Mouse (Mus musculus) limb, embryonic 15.5 days (tissue): ENCODE measurements around the gene Grin3b. TPM values are rescaled to one million over a fixed set of nuclear protein-coding genes. Genes with fewer than 3 reads are reported as not detected.

Experiments
- ATAC-seq: fragments of 200-750 bp; cut with Nextera tagmentation; 2 replicates; pipeline ENCODE4 v1.8.0; 2017; ENCODE audit warnings: low read depth, moderate TSS enrichment; ENCODE audit not compliant: insufficient number of reproducible peaks, low FRiP score, low TSS enrichment
- H3K27ac ChIP-seq: fragments of 300-500 bp; sonication (generic); 2 replicates; pipeline ENCODE4 v1.5.1; 2015; ENCODE audit warnings: moderate library complexity, mild to moderate bottlenecking, inconsistent platforms
- H3K27me3 ChIP-seq: fragments of 300-500 bp; sonication (generic); 2 replicates; pipeline ENCODE4 v1.6.1; 2015; ENCODE audit warnings: inconsistent platforms
- H3K36me3 ChIP-seq: fragments of 300-500 bp; sonication (generic); 2 replicates; pipeline ENCODE4 v1.6.1; 2015; ENCODE audit warnings: inconsistent platforms
- H3K4me1 ChIP-seq: fragments of 300-500 bp; sonication (generic); 2 replicates; pipeline ENCODE4 v1.6.1; 2015; ENCODE audit warnings: inconsistent platforms
- H3K4me2 ChIP-seq: fragments of 300-500 bp; sonication (generic); 2 replicates; pipeline ENCODE4 v1.6.1; 2015; ENCODE audit warnings: mild to moderate bottlenecking, inconsistent platforms
- H3K4me3 ChIP-seq: fragments of 300-500 bp; sonication (generic); 2 replicates; pipeline ENCODE4 v1.5.1; 2015; ENCODE audit warnings: mild to moderate bottlenecking, inconsistent platforms
- H3K9ac ChIP-seq: fragments of 300-500 bp; sonication (generic); 2 replicates; pipeline ENCODE4 v1.6.1; 2015; ENCODE audit warnings: inconsistent platforms
- H3K9me3 ChIP-seq: fragments of 300-500 bp; sonication (generic); 2 replicates; pipeline ENCODE4 v1.6.1; 2016; ENCODE audit warnings: inconsistent platforms
- WGBS: fragments of 180-500 bp; shearing (Covaris S2); methylation state at CpG from one replicate; pipeline ENCODE4 v1.1.7; 2015; 5-methylcytosine and 5-hydroxymethylcytosine counted together
- polyA plus RNA-seq: library from polyadenylated mRNA; unstranded; fragments of >200 nt; fragmentation: Nextera tagmentation; extraction: Ambion mirVana; gene quantifications from 2 replicates; pipeline ENCODE4 v1.2.1, GENCODE M21; 2015

Gene Grin3b
- polyA plus RNA-seq, 1 experiment from 2014 or later, result 0.64 TPM

GRCm38 (mm10) chr10:80015583-80015982 lies 45.1 kb downstream of the Grin3b start:
- Histone ChIP-seq H3K4me2 (no peak overlapping the region), H3K9me3 (0 out of 2 replicates have a peak, but pooled peaks cover 4% of the 10 kb centered on the region), H3K27me3 (peaks cover 54% of the 10 kb centered on the region), H3K4me3 (no peak overlapping the region), H3K4me1 (peaks cover 34% of the 10 kb centered on the region), H3K36me3 (0 out of 2 replicates have a peak, but pooled peaks cover 5% of the 10 kb centered on the region), H3K9ac (no peak overlapping the region), H3K27ac (no peak overlapping the region)
- no peak for ATAC-seq
- 71% methylated on average over 10 of the region's 10 CpGs for WGBS

GRCm38 (mm10) chr10:80016511-80016910 lies 46.0 kb downstream of the Grin3b start, which contains the start of gene Arhgap45:
Arhgap45 (plus strand) TSS chr10:80016653.
- Histone ChIP-seq H3K27me3 (peaks cover 54% of the 10 kb centered on the region), H3K4me3 (peak within 1 kb of the TSS; percentile 10; the same call in 1 of the 2 replicates), H3K36me3 (no peaks in the 10 kb centered on the region), H3K4me1 (peaks cover 34% of the 10 kb centered on the region), H3K9me3 (no peaks in the 10 kb centered on the region), H3K27ac (no peak within 1 kb of the TSS), H3K9ac (no peak within 1 kb of the TSS), H3K4me2 (no peak within 1 kb of the TSS)
- ATAC-seq, result no peak
- 60% methylated on average over 11 of the region's 11 CpGs for WGBS

GRCm38 (mm10) chr10:80016931-80017330 lies 46.4 kb downstream of the Grin3b start:
- peaks cover 50% of the 10 kb centered on the region for H3K27me3 ChIP-seq
- ATAC-seq, result no peak
- no peak overlapping the region for H3K9ac ChIP-seq
- no peak overlapping the region for H3K27ac ChIP-seq
- H3K4me1 ChIP-seq, result peaks cover 34% of the 10 kb centered on the region
- H3K9me3 ChIP-seq, result no peaks in the 10 kb centered on the region
- H3K36me3 ChIP-seq, result no peaks in the 10 kb centered on the region
- WGBS, result 81% methylated on average over 10 of the region's 10 CpGs
- peak overlapping the region; percentile 10; the same call in 1 of the 2 replicates for H3K4me3 ChIP-seq
- H3K4me2 ChIP-seq, result no peak overlapping the region

- ATAC-seq, result no peak
- no peaks in the 10 kb centered on the region for H3K9me3 ChIP-seq
- H3K4me2 ChIP-seq, result no peak overlapping the region
- H3K27ac ChIP-seq, result no peak overlapping the region
- 71% methylated on average over 3 of the region's 3 CpGs for WGBS
- H3K9ac ChIP-seq, result no peak overlapping the region
- H3K36me3 ChIP-seq, result no peaks in the 10 kb centered on the region
- peaks cover 34% of the 10 kb centered on the region for H3K4me1 ChIP-seq
- H3K4me3 ChIP-seq, result no peak overlapping the region
- H3K27me3 ChIP-seq, result peaks cover 46% of the 10 kb centered on the region
Observed at GRCm38 (mm10) chr10:80017361-80017760, 46.8 kb downstream of the Grin3b start.

- no peak overlapping the region for H3K4me2 ChIP-seq
- no peak overlapping the region for H3K9ac ChIP-seq
- no peaks in the 10 kb centered on the region for H3K9me3 ChIP-seq
- H3K4me1 ChIP-seq, result peaks cover 34% of the 10 kb centered on the region
- H3K27ac ChIP-seq, result no peak overlapping the region
- ATAC-seq, result no peak
- no peaks in the 10 kb centered on the region for H3K36me3 ChIP-seq
- no peak overlapping the region for H3K4me3 ChIP-seq
- H3K27me3 ChIP-seq, result peaks cover 42% of the 10 kb centered on the region
- WGBS, result 82% methylated on average over 14 of the region's 14 CpGs
Observed at GRCm38 (mm10) chr10:80017771-80018170, 47.3 kb downstream of the Grin3b start.

GRCm38 (mm10) chr10:80018739-80019297 lies 48.3 kb downstream of the Grin3b start:
- H3K9me3 ChIP-seq, result no peaks in the 10 kb centered on the region
- no peak overlapping the region for H3K4me2 ChIP-seq
- H3K4me1 ChIP-seq, result peaks cover 30% of the 10 kb centered on the region
- no peak overlapping the region for H3K27ac ChIP-seq
- WGBS, result 7% methylated on average over 15 of the region's 15 CpGs
- no peaks in the 10 kb centered on the region for H3K36me3 ChIP-seq
- H3K27me3 ChIP-seq, result peaks cover 31% of the 10 kb centered on the region
- H3K9ac ChIP-seq, result no peak overlapping the region
- no peak overlapping the region for H3K4me3 ChIP-seq
- no peak for ATAC-seq

GRCm38 (mm10) chr10:80019471-80020131 lies 49.1 kb downstream of the Grin3b start:
- Histone ChIP-seq H3K27ac (no peak overlapping the region; the same call in 1 of the 2 replicates), H3K36me3 (no peaks in the 10 kb centered on the region), H3K4me1 (peaks cover 30% of the 10 kb centered on the region), H3K9me3 (no peaks in the 10 kb centered on the region), H3K9ac (0 out of 2 replicates have a peak overlapping the region, but pooled peaks have one; percentile 18), H3K27me3 (peaks cover 23% of the 10 kb centered on the region), H3K4me2 (peak overlapping the region; percentile 37), H3K4me3 (peak overlapping the region; percentile 21)
- 0 out of 2 replicates have a peak, but pooled peaks have one; percentile 15 for ATAC-seq
- 9% methylated on average over 20 of the region's 20 CpGs for WGBS

- peak overlapping the region; percentile 21; the same call in 1 of the 2 replicates for H3K4me3 ChIP-seq
- H3K27me3 ChIP-seq, result peaks cover 17% of the 10 kb centered on the region
- H3K9me3 ChIP-seq, result no peaks in the 10 kb centered on the region
- ATAC-seq, result no peak
- H3K4me2 ChIP-seq, result peak overlapping the region; percentile 37
- no peaks in the 10 kb centered on the region for H3K36me3 ChIP-seq
- 0 out of 2 replicates have a peak overlapping the region, but pooled peaks have one; percentile 18 for H3K9ac ChIP-seq
- peaks cover 29% of the 10 kb centered on the region for H3K4me1 ChIP-seq
- 28% methylated on average over 11 of the region's 11 CpGs for whole genome bisulfite sequencing
- H3K27ac ChIP-seq, result no peak overlapping the region
Observed at GRCm38 (mm10) chr10:80020191-80020590, 49.7 kb downstream of the Grin3b start.

- no peak overlapping the region for H3K4me2 ChIP-seq
- H3K9me3 ChIP-seq, result no peaks in the 10 kb centered on the region
- WGBS, result 85% methylated on average over 18 of the region's 18 CpGs
- H3K4me1 ChIP-seq, result peaks cover 29% of the 10 kb centered on the region
- peaks cover 12% of the 10 kb centered on the region for H3K27me3 ChIP-seq
- no peak overlapping the region for H3K4me3 ChIP-seq
- no peak overlapping the region for H3K27ac ChIP-seq
- no peak for ATAC-seq
- no peaks in the 10 kb centered on the region for H3K36me3 ChIP-seq
- H3K9ac ChIP-seq, result no peak overlapping the region
Observed at GRCm38 (mm10) chr10:80020603-80021319, 50.2 kb downstream of the Grin3b start.

- peaks cover 29% of the 10 kb centered on the region for H3K4me1 ChIP-seq
- no peak overlapping the region for H3K4me3 ChIP-seq
- H3K9me3 ChIP-seq, result no peaks in the 10 kb centered on the region
- no peak overlapping the region for H3K9ac ChIP-seq
- H3K36me3 ChIP-seq, result no peaks in the 10 kb centered on the region
- no peak overlapping the region for H3K27ac ChIP-seq
- ATAC-seq, result no peak
- no peak overlapping the region for H3K4me2 ChIP-seq
- H3K27me3 ChIP-seq, result peaks cover 7% of the 10 kb centered on the region
- WGBS, result 87% methylated on average over 13 of the region's 13 CpGs
Observed at GRCm38 (mm10) chr10:80021320-80021641, 50.8 kb downstream of the Grin3b start.

- H3K27ac ChIP-seq, result no peak overlapping the region
- ATAC-seq, result no peak
- no peaks in the 10 kb centered on the region for H3K36me3 ChIP-seq
- no peak overlapping the region for H3K4me3 ChIP-seq
- no peak overlapping the region for H3K9ac ChIP-seq
- H3K27me3 ChIP-seq, result no peaks in the 10 kb centered on the region; the same call in 1 of the 2 replicates
- peaks cover 29% of the 10 kb centered on the region for H3K4me1 ChIP-seq
- no peaks in the 10 kb centered on the region for H3K9me3 ChIP-seq
- no peak overlapping the region for H3K4me2 ChIP-seq
- 90% methylated on average over 12 of the region's 12 CpGs for WGBS
Observed at GRCm38 (mm10) chr10:80022164-80022563, 51.6 kb downstream of the Grin3b start.

GRCm38 (mm10) chr10:80022806-80023205 lies 52.3 kb downstream of the Grin3b start:
- no peak overlapping the region for H3K27ac ChIP-seq
- 93% methylated on average over 8 of the region's 8 CpGs for WGBS
- no peak overlapping the region for H3K9ac ChIP-seq
- no peak overlapping the region for H3K4me2 ChIP-seq
- ATAC-seq, result no peak
- no peaks in the 10 kb centered on the region for H3K9me3 ChIP-seq
- no peaks in the 10 kb centered on the region for H3K36me3 ChIP-seq
- H3K4me3 ChIP-seq, result no peak overlapping the region
- H3K27me3 ChIP-seq, result no peaks in the 10 kb centered on the region; the same call in 1 of the 2 replicates
- peaks cover 29% of the 10 kb centered on the region for H3K4me1 ChIP-seq
